Mouse (Mus musculus) mouse trophoblast stem cell (cell line): Measurements from ENCODE around the gene Tmem274.

Source experiments
- in situ Hi-C, 2 experiments: fragments of 300-500 bp; cut with MseI, MboI; formaldehyde crosslinking; loops; 2 replicates in 1 of 2; 3 replicates in 1 of 2; pipeline ENCODE4 v1.15.1; 2025

Tmem274 gene

DNA sequence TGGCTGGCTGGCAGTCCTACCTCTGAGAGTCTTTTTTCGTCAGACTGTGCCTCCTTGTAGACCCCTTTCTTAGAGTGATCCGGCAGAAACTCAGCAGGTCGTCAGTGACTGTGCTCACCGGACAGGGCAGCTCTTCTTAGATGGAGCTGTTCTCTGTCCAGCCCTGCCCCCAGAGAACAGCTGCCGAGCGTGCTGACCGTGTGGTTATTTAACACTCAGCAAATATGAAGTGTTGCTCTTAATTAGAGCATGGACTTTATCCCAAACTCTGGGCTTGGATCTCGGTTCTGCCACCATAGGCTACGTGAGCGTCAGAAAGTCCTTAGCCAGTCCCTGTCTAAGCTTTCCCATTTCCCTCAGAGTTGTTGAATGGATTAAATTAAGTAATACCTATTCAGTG is 44.1 kb downstream of the Tmem274 start:
- in situ Hi-C loops: no loop called here

- in situ Hi-C loops: no loop called here
Measured at GRCm38 (mm10) chr4:149523961-149524360, 46.8 kb downstream of the Tmem274 start.

DNA sequence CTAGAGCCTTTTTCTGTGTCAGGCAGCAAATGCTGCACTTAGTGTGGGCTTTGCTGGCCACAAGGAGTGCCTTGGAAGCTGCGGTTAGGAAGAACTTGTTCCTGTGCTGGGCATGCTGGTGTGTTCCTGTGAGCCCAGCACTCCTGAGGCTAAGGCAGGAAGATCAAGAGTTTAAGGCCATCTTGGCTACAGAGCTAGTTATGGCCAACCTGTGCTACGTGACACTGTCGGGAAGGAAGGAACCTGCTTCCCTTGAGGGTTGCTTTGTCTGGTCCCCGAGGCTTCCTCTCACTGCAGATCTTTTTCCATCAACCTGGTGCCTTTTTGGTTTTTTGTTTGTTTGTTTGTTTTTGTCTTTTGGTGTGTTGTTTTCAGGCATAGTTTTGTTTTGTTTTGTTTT is 48.0 kb downstream of the Tmem274 start:
- in situ Hi-C loops: no loop called here

GRCm38 (mm10) chr4:149525811-149526210 is 48.6 kb downstream of the Tmem274 start:
- in situ Hi-C loops: no loop called here

GRCm38 (mm10) chr4:149526330-149526729 is 49.2 kb downstream of the Tmem274 start:
- in situ Hi-C loops: no loop called here

DNA sequence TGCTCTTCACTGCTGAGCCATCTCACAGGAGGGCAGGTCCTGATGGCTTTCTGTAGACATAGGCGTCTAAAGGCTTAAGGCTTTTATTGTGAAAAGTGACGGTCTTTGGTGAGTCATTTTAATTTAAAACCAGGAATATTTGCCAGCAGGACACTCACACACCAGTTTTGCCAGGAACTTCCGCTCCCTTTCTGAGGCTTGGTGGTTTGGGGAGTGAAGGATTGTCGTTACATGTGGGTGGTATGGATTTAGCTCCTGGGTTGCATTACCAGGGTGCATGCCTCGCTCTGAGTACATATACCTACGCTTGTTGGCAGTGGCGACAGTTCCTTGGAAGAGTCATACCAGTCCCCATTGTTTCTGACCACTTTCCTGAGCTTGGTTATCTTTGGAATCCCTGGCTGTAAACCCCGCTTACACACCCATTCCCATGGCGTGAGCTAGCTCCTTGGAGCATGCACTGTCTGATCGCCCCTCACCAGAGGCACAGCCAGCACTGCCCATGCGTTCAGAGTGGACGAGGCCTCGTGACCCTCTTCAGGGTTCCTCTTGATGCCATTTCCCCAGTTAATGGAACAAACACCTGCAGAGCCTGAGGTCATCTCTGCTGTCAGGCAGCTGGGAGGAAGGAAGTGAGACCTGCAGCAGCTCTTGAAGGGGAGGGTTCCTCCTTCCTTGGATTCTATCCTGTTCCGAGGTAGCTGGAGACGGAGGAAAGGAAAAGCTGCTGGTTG is 50.6 kb downstream of the Tmem274 start:
- in situ Hi-C loops: no loop called here

- in situ Hi-C loops: no loop called here
Measured at GRCm38 (mm10) chr4:149529691-149530090, 52.5 kb downstream of the Tmem274 start.
